Mouse (Mus musculus) adrenal gland, postnatal 4 days (tissue): ENCODE results near the gene Sept9. TPM values are rescaled to one million over a fixed set of nuclear protein-coding genes. Genes with fewer than 3 reads are reported as not detected.

Experiments used
- DNase-seq, 2 experiments: peaks; one replicate each; pipeline ENCODE4 v3.0.0; 2021 to 2022; ENCODE audit warnings: low spot score in 2 of 2, mixed read lengths in 2 of 2
- total RNA-seq, 2 experiments: library from RNA; stranded (reverse); gene quantifications; 2 replicates each; pipeline ENCODE4 v1.2.3; 2021

Sept9 gene
- total RNA-seq, 2 experiments from 2014 or later: 158 to 171 TPM

GRCm38 (mm10) chr11:117363918-117364317 lies 164.5 kb downstream of the Sept9 start:
- DNase-seq: no peak

GRCm38 (mm10) chr11:117366426-117366825 lies 167.0 kb downstream of the Sept9 start:
- DNase-seq: no peak

GRCm38 (mm10) chr11:117366861-117367357 lies 167.4 kb downstream of the Sept9 start:
- DNase-seq: no peak

- DNase-seq: no peak
Measured at GRCm38 (mm10) chr11:117367937-117368336, 168.5 kb downstream of the Sept9 start.

GRCm38 (mm10) chr11:117369347-117369746 lies 169.9 kb downstream of the Sept9 start:
- no peak for DNase-seq

GRCm38 (mm10) chr11:117370262-117370850 lies 170.9 kb downstream of the Sept9 start:
- no peak for DNase-seq

- no peak for DNase-seq
Measured at GRCm38 (mm10) chr11:117372537-117372936, 173.1 kb downstream of the Sept9 start.

GRCm38 (mm10) chr11:117373195-117373594 lies 173.7 kb downstream of the Sept9 start:
- no peak for DNase-seq

GRCm38 (mm10) chr11:117373870-117374269 lies 174.4 kb downstream of the Sept9 start:
- DNase-seq: no peak

- DNase-seq: no peak
Measured at GRCm38 (mm10) chr11:117374288-117374687, 174.8 kb downstream of the Sept9 start.

GRCm38 (mm10) chr11:117379774-117380173 lies 180.3 kb downstream of the Sept9 start:
- no peak for DNase-seq

GRCm38 (mm10) chr11:117384235-117384634 lies 184.8 kb downstream of the Sept9 start:
- DNase-seq: no peak

GRCm38 (mm10) chr11:117384897-117385296 lies 185.4 kb downstream of the Sept9 start:
- DNase-seq: peak; percentile 80 to 88

- DNase-seq: no peak
Measured at GRCm38 (mm10) chr11:117385331-117386103, 186.1 kb downstream of the Sept9 start.

- DNase-seq: no peak
Measured at GRCm38 (mm10) chr11:117387241-117387640, 187.8 kb downstream of the Sept9 start.

GRCm38 (mm10) chr11:117390001-117390402 lies 190.5 kb downstream of the Sept9 start:
- DNase-seq: peak; percentile 37 to 72

GRCm38 (mm10) chr11:117390774-117391534 lies 191.5 kb downstream of the Sept9 start:
- DNase-seq: no peak

GRCm38 (mm10) chr11:117392251-117392650 lies 192.8 kb downstream of the Sept9 start:
- no peak for DNase-seq

GRCm38 (mm10) chr11:117393715-117394114 lies 194.3 kb downstream of the Sept9 start:
- DNase-seq: no peak

- no peak for DNase-seq
Measured at GRCm38 (mm10) chr11:117394230-117395137, 195.0 kb downstream of the Sept9 start.

GRCm38 (mm10) chr11:117395228-117395627 lies 195.8 kb downstream of the Sept9 start:
- DNase-seq: no peak
